Mouse (Mus musculus) spleen, adult 2 months (tissue): ENCODE data around the gene Socs5.

Experiments used
- CTCF ChIP-seq: fragments of 200-500 bp; IDR thresholded peaks from 2 replicates; pipeline ENCODE4 v1.5.1; 2011; ENCODE audit warnings: mild to moderate bottlenecking, inconsistent platforms; ENCODE audit not compliant: insufficient read depth, insufficient read length, insufficient replicate concordance; ENCODE audit errors: extremely low read depth
- POLR2A ChIP-seq: fragments of 200-500 bp; IDR thresholded peaks from 2 replicates; pipeline ENCODE4 v1.6.1; 2011; ENCODE audit warnings: low read depth, low read length, inconsistent platforms

- TF ChIP-seq CTCF (no peak), POLR2A (no peak)
These were observed 33.9 kb downstream of the Socs5 start for GRCm38 (mm10) chr17:87141188-87141935.
